Mouse (Mus musculus) forebrain, embryonic 15.5 days (tissue): ENCODE measurements at regions not wholly inside any gene's neighbourhood (a gene's known extent, or its start where the extent isn't known, plus 50 kb on each side); places are given as distances from the start of the nearest gene placed in this dataset.

Experiments used
- ATAC-seq: fragments of 200-750 bp; cut with Nextera tagmentation; replicated peaks from 2 replicates; pipeline ENCODE4 v1.8.0; 2017; ENCODE audit warnings: mild to moderate bottlenecking, moderate TSS enrichment, moderate library complexity
- H3K27ac ChIP-seq: fragments of 300-500 bp; sonication (generic); replicated peaks from 2 replicates; pipeline ENCODE4 v1.5.1; 2015; ENCODE audit warnings: mild to moderate bottlenecking, inconsistent platforms
- H3K27me3 ChIP-seq: fragments of 300-500 bp; sonication (generic); 2 replicates; pipeline ENCODE4 v1.6.1; 2015; ENCODE audit warnings: inconsistent platforms
- H3K36me3 ChIP-seq: fragments of 300-500 bp; sonication (generic); 2 replicates; pipeline ENCODE4 v1.6.1; 2015; ENCODE audit warnings: mild to moderate bottlenecking, inconsistent platforms
- H3K4me1 ChIP-seq: fragments of 300-500 bp; sonication (generic); 2 replicates; pipeline ENCODE4 v1.6.1; 2015; ENCODE audit warnings: inconsistent platforms
- H3K4me2 ChIP-seq: fragments of 300-500 bp; sonication (generic); replicated peaks from 2 replicates; pipeline ENCODE4 v1.6.1; 2015; ENCODE audit warnings: mild to moderate bottlenecking, inconsistent platforms
- H3K4me3 ChIP-seq: fragments of 300-500 bp; sonication (generic); 2 replicates; pipeline ENCODE4 v1.5.1; 2015; ENCODE audit warnings: mild to moderate bottlenecking, inconsistent platforms
- H3K9ac ChIP-seq: fragments of 300-500 bp; sonication (generic); replicated peaks from 2 replicates; pipeline ENCODE4 v1.6.1; 2015; ENCODE audit warnings: mild to moderate bottlenecking, inconsistent platforms
- H3K9me3 ChIP-seq: fragments of 300-500 bp; sonication (generic); 2 replicates; pipeline ENCODE4 v1.6.1; 2016; ENCODE audit warnings: inconsistent platforms
- WGBS: fragments of 180-500 bp; shearing (Covaris S2); methylation state at CpG from one replicate; pipeline ENCODE4 v1.1.7; 2015; ENCODE audit warnings: mixed read lengths; 5-methylcytosine and 5-hydroxymethylcytosine counted together

GRCm38 (mm10) chr7:34484908-34485598, 91.9 kb upstream of the Lsm14a start:
- ATAC-seq, result no peak
- Histone ChIP-seq H3K9ac (no peak overlapping the region), H3K27me3 (no peaks in the 10 kb centered on the region), H3K9me3 (no peaks in the 10 kb centered on the region), H3K27ac (no peak overlapping the region), H3K4me3 (no peak overlapping the region), H3K4me1 (no peaks in the 10 kb centered on the region), H3K36me3 (no peaks in the 10 kb centered on the region), H3K4me2 (no peak overlapping the region)
- WGBS, result 88% methylated on average over 18 of the region's 18 CpGs

DNA sequence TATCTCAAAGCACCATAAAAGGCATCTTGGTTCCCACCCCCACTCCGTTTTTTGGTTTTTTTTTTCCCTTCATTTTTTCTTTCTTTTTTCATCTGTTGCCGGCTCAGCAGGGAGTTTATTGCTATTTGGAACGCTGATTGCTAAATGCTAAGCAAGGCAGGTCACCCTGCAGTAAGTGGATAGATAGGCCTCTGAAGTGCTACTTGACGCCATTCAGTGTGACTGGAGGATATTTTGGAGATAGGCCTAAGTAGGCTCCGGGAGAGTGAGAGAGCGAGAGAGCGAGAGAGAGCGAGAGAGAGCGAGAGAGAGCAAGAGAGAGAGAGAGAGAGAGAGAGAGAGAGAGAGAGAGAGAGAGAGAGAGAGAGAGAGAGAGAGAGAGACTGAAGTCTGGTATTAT, 90.3 kb upstream of the Lsm14a start:
- WGBS, result 67% methylated on average over 7 of the region's 9 CpGs

DNA sequence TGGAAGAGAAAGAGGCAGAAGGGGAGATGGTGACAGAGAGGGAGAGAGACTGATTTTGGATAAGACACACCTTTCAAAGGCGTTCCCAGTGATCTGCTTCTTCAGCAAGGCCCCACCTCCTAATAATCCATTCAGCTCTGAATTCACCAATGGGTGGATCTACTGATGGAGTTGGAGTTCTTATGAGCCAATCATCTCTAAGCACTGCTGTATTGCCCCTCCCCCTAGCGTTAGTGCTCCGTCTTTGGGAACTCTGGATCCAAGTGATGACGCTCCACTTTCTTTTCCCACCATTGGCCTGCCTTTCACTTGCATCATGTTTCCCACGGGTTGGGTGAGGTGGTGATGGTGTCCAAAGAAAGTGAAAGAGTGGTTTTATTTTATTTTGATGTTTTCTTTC, 87.7 kb upstream of the Lsm14a start:
- Histone ChIP-seq H3K4me3 (no peak overlapping the region), H3K4me1 (no peaks in the 10 kb centered on the region), H3K9me3 (no peaks in the 10 kb centered on the region), H3K4me2 (no peak overlapping the region), H3K9ac (no peak overlapping the region), H3K27me3 (no peaks in the 10 kb centered on the region), H3K36me3 (no peaks in the 10 kb centered on the region), H3K27ac (no peak overlapping the region)
- WGBS, result 75% methylated on average over 5 of the region's 5 CpGs
- no peak for ATAC-seq

More for the DNA sequence above, 90.3 kb upstream of the Lsm14a start:
- Histone ChIP-seq H3K9me3 (no peaks in the 10 kb centered on the region), H3K4me1 (no peaks in the 10 kb centered on the region), H3K27me3 (no peaks in the 10 kb centered on the region), H3K4me2 (no peak overlapping the region), H3K9ac (no peak overlapping the region), H3K27ac (no peak overlapping the region), H3K36me3 (no peaks in the 10 kb centered on the region), H3K4me3 (no peak overlapping the region)
- no peak for ATAC-seq

DNA sequence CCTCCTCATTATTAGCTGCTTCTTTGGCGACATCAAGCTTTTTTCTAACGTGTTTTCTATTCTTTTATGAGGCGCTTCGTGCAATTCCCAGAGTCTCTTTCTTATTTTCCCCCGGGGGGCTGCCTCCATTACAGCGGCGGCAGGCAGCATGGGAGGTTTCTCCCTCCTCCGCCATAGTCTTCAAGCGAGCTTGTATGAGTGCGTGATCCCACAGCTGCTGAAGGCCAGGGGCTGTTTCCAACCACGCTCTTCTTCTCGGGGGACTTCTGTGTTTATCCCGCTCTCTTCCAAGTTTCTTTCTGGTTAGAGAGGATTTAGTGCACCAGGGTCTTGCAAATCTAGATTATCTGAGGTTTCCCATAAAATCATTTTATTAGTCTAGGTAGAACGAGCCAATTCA, 77.9 kb upstream of the Lsm14a start:
- Histone ChIP-seq H3K27me3 (no peaks in the 10 kb centered on the region), H3K9me3 (no peaks in the 10 kb centered on the region), H3K36me3 (no peaks in the 10 kb centered on the region), H3K4me3 (no peak overlapping the region), H3K4me1 (peaks cover 3% of the 10 kb centered on the region; the same call in 1 of the 2 replicates), H3K27ac (no peak overlapping the region), H3K4me2 (peak overlapping the region; percentile 28), H3K9ac (no peak overlapping the region)
- ATAC-seq, result no peak
- 22% methylated on average over 14 of the region's 14 CpGs for WGBS

- H3K36me3 ChIP-seq, result no peaks in the 10 kb centered on the region
- H3K27ac ChIP-seq, result no peak overlapping the region
- H3K9me3 ChIP-seq, result no peaks in the 10 kb centered on the region
- H3K4me2 ChIP-seq, result no peak overlapping the region
- no peak overlapping the region for H3K9ac ChIP-seq
- H3K4me1 ChIP-seq, result no peaks in the 10 kb centered on the region
- no peaks in the 10 kb centered on the region for H3K27me3 ChIP-seq
- no peak for ATAC-seq
- H3K4me3 ChIP-seq, result no peak overlapping the region
- WGBS, result 59% methylated on average over 9 of the region's 9 CpGs
Measured at GRCm38 (mm10) chr7:34462069-34462468, 69.0 kb upstream of the Lsm14a start.

DNA sequence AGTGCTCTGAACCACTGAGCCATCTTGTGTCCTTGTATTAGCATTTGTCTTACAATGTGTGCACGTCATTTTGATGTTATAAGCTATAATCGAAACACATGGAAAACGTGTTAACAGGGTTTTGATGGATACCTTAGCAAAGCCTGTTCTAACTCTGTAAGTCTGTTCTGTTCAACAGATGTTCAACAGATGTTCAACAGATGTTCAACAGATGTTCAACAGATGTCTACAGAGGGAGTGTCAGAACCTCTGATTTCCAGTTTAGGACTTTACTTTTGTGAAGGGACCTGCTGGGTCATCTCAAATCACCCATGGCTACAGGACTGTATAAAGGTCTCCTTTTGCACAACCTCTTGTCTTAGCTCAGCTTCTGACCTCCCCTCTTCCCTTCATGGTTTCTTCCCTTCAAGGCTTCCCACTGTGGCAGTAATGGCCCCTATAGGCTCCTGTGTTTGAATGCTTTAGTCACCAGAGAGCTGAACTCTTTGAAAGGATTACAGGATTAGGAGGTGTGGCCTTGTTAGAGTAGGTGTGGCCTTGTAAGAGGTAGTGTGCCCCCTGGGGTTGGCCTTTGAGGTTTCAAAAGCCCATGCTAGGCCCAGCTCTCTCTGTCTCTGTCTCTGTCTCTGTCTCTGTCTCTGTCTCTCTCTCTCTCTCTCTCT, 66.8 kb upstream of the Lsm14a start:
- ATAC-seq, result no peak
- Histone ChIP-seq H3K27me3 (no peaks in the 10 kb centered on the region), H3K9ac (no peak overlapping the region), H3K27ac (no peak overlapping the region), H3K4me3 (no peak overlapping the region), H3K4me2 (no peak overlapping the region), H3K4me1 (no peaks in the 10 kb centered on the region), H3K9me3 (no peaks in the 10 kb centered on the region), H3K36me3 (no peaks in the 10 kb centered on the region)
- 83% methylated on average over 3 of the region's 3 CpGs for WGBS

GRCm38 (mm10) chr7:34458851-34459250, 65.7 kb upstream of the Lsm14a start:
- no peak overlapping the region for H3K27ac ChIP-seq
- WGBS, result 82% methylated on average over 4 of the region's 4 CpGs
- H3K9ac ChIP-seq, result no peak overlapping the region
- H3K27me3 ChIP-seq, result no peaks in the 10 kb centered on the region
- no peaks in the 10 kb centered on the region for H3K4me1 ChIP-seq
- no peaks in the 10 kb centered on the region for H3K36me3 ChIP-seq
- H3K9me3 ChIP-seq, result no peaks in the 10 kb centered on the region
- H3K4me3 ChIP-seq, result no peak overlapping the region
- H3K4me2 ChIP-seq, result no peak overlapping the region
- ATAC-seq, result no peak

DNA sequence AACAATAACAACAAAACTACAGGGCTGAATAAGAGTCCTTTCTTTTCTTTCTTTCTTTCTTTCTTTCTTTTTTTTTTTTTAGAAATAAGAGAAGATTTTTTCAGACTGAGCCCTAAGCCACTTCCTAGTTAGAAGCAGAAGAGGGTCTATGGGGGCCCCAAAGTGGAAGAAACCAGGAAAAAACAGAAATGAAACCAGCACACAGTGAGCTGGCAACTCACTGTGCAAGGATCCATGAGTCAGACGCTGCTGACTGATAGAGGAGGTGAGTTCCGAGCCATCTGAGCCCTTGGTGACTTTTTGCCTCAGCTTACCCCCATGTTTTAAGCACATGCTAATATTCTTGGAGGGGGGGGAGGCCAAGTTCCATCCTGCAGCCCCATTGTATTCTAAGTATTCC, 55.2 kb upstream of the Lsm14a start:
- Histone ChIP-seq H3K9me3 (no peaks in the 10 kb centered on the region), H3K4me1 (no peaks in the 10 kb centered on the region), H3K27me3 (no peaks in the 10 kb centered on the region), H3K27ac (no peak overlapping the region), H3K4me3 (no peak overlapping the region), H3K4me2 (no peak overlapping the region), H3K9ac (no peak overlapping the region), H3K36me3 (no peaks in the 10 kb centered on the region)
- ATAC-seq, result no peak
- 89% methylated on average over 2 of the region's 2 CpGs for WGBS

DNA sequence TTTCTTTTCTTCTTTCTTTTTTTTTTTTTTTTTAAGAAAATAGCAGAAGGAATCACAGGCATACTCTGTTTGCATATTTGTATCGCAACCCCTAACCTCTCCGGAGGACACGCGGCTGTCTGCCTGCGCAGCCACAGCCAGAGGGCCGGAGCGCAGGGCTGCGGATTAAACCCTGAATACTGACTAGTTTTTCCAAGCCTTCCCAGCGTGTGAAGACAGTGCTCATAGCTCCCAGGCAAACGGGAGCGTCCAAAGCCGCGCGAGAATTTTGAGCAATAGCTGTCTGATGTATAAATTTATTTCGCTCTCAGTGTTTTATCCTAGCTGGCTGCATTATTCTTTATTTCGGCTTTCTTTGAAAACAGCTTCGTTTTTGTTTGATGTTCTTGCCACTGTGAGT, 51.1 kb upstream of the Lsm14a start:
- Histone ChIP-seq H3K4me2 (no peak overlapping the region), H3K4me1 (no peaks in the 10 kb centered on the region), H3K9ac (no peak overlapping the region), H3K36me3 (no peaks in the 10 kb centered on the region), H3K4me3 (no peak overlapping the region), H3K27ac (no peak overlapping the region), H3K9me3 (no peaks in the 10 kb centered on the region), H3K27me3 (no peaks in the 10 kb centered on the region)
- ATAC-seq, result no peak
- 41% methylated on average over 17 of the region's 17 CpGs for WGBS
